Mouse (Mus musculus) heart, embryonic 14.5 days (tissue): Measurements from ENCODE around the gene Etfbkmt. TPM values are rescaled to one million over a fixed set of nuclear protein-coding genes. Genes with fewer than 3 reads are reported as not detected.

Experiments
- ATAC-seq: fragments of 200-750 bp; cut with Nextera tagmentation; 2 replicates; pipeline ENCODE4 v1.8.0; 2017; ENCODE audit warnings: low read depth, moderate TSS enrichment; ENCODE audit not compliant: insufficient number of reproducible peaks, insufficient read depth, low FRiP score
- H3K27ac ChIP-seq, 2 experiments: fragments of 200-500 bp in 1 of 2; fragments of 300-500 bp in 1 of 2; sonication (generic) in 1 of 2; replicated peaks in 1 of 2; 2 replicates each; pipeline ENCODE4 v1.5.1; 2012 to 2014; ENCODE audit warnings: low read depth in 2 of 2, low read length in 2 of 2, control low read depth in 1 of 2, mild to moderate bottlenecking in 1 of 2, mixed read lengths in 1 of 2; ENCODE audit not compliant: control insufficient read depth in 1 of 2, insufficient read depth in 1 of 2
- H3K27me3 ChIP-seq: fragments of 300-500 bp; sonication (generic); 2 replicates; pipeline ENCODE4 v1.6.1; 2014; ENCODE audit warnings: mild to moderate bottlenecking, low read length, control low read depth; ENCODE audit not compliant: control insufficient read depth, insufficient read depth
- H3K36me3 ChIP-seq: fragments of 300-500 bp; sonication (generic); 2 replicates; pipeline ENCODE4 v1.6.1; 2014; ENCODE audit warnings: mild to moderate bottlenecking, control low read depth, low read length, mixed read lengths; ENCODE audit not compliant: control insufficient read depth, insufficient read depth
- H3K4me1 ChIP-seq, 2 experiments: fragments of 200-500 bp in 1 of 2; fragments of 300-500 bp in 1 of 2; sonication (generic) in 1 of 2; 2 replicates each; pipeline ENCODE4 v1.6.1; 2012 to 2014; ENCODE audit warnings: low read length in 2 of 2, control low read depth in 1 of 2, mixed read lengths in 1 of 2; ENCODE audit not compliant: control insufficient read depth in 2 of 2, insufficient read depth in 2 of 2
- H3K4me2 ChIP-seq: fragments of 300-500 bp; sonication (generic); 2 replicates; pipeline ENCODE4 v1.6.1; 2014; ENCODE audit warnings: mild to moderate bottlenecking, low read length
- H3K4me3 ChIP-seq, 2 experiments: fragments of 200-500 bp in 1 of 2; fragments of 300-500 bp in 1 of 2; sonication (generic) in 1 of 2; 2 replicates each; pipeline ENCODE4 v1.5.1; 2012 to 2014; ENCODE audit warnings: low read length in 2 of 2, mild to moderate bottlenecking in 2 of 2, control low read depth in 1 of 2, low read depth in 1 of 2, moderate library complexity in 1 of 2; ENCODE audit not compliant: control insufficient read depth in 1 of 2, insufficient read depth in 1 of 2
- H3K9ac ChIP-seq: fragments of 300-500 bp; sonication (generic); 2 replicates; pipeline ENCODE4 v1.6.1; 2014; ENCODE audit warnings: mild to moderate bottlenecking, low read length
- H3K9me3 ChIP-seq: fragments of 300-500 bp; sonication (generic); 2 replicates; pipeline ENCODE4 v1.6.1; 2016; ENCODE audit warnings: low read length, control low read depth; ENCODE audit not compliant: control insufficient read depth
- WGBS: fragments of 180-500 bp; shearing (Covaris S2); extraction: QIAGEN DNeasy Blood & Tissue Kit; methylation state at CpG from one replicate; pipeline ENCODE4 v1.1.7; 2014; 5-methylcytosine and 5-hydroxymethylcytosine counted together
- polyA plus RNA-seq: library from polyadenylated mRNA; unstranded; fragments of >200 nt; fragmentation: Nextera tagmentation; extraction: Ambion mirVana; gene quantifications from 2 replicates; pipeline ENCODE4 v1.2.1, GENCODE M21; 2014

Etfbkmt gene
- polyA plus RNA-seq, result 12.8 and 15.5 TPM in 2 replicates

DNA sequence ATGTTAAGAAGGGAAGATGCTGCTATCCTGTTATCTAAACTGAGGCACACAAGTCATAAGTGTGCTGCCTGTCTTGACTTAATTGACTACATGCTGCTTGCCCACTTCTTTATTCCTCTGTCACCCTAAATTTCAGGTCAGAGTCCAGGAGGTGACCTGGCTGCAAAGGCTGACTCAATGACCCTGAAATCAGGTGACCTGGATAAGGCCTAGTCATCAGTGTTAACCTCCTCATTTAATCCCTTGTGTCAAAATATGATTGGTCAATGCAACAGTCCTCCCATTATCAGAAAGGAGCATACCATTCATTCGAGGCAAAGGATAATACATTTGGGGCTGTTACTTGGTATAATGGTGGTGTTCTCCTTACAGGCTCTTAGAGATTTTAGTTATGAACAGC is at the start of gene Etfbkmt:
Gene Etfbkmt (plus strand): TSS at position 379 of the 400 bp plus-strand sequence.
- H3K27me3 ChIP-seq, result no peaks in the 10 kb centered on the region
- no peaks in the 10 kb centered on the region for H3K9me3 ChIP-seq
- peaks cover 4 to 12% of the 10 kb centered on the region in 2 experiments for H3K4me1 ChIP-seq
- no peak within 1 kb of the TSS for H3K27ac ChIP-seq
- no peak within 1 kb of the TSS for H3K4me3 ChIP-seq
- no peak within 1 kb of the TSS for H3K4me2 ChIP-seq
- ATAC-seq, result no peak
- H3K36me3 ChIP-seq, result peaks cover 3% of the 10 kb centered on the region
- H3K9ac ChIP-seq, result no peak within 1 kb of the TSS
- 65% methylated on average over 1 of the region's 1 CpGs for WGBS

DNA sequence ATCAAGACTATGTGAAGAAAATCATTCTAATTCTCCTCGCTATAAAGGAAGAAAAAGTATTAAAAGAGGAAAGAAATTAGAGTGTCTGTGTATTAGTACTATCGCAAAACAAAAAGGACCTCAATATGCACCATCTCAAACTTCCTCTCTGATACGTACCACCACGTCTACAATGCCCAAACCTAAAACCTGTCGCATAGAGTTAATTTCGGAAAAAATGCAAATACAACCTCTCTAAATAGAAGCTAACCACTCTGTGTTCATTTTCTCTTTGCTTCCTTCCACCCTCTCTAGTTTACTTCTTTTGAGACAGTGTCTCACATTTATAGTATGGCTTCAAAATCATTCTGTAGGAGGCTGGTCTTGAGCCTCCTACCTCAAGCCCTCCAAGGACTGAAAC is 47.2 kb upstream of the Etfbkmt start:
- H3K27me3 ChIP-seq, result no peaks in the 10 kb centered on the region
- no peak for ATAC-seq
- no peaks in the 10 kb centered on the region for H3K36me3 ChIP-seq
- H3K9me3 ChIP-seq, result no peaks in the 10 kb centered on the region
- no peak overlapping the region for H3K4me3 ChIP-seq
- no peak overlapping the region for H3K4me2 ChIP-seq
- H3K4me1 ChIP-seq, result peaks cover 3 to 18% of the 10 kb centered on the region in 2 experiments; a peak in 3 of 4 replicates
- no peak overlapping the region for H3K27ac ChIP-seq
- WGBS, result 90% methylated on average over 6 of the region's 6 CpGs
- no peak overlapping the region for H3K9ac ChIP-seq

- peaks cover 3 to 18% of the 10 kb centered on the region in 2 experiments; a peak in 3 of 4 replicates for H3K4me1 ChIP-seq
- H3K4me2 ChIP-seq, result peak overlapping the region; percentile 38
- H3K36me3 ChIP-seq, result no peaks in the 10 kb centered on the region
- no peak; the same call in 1 of the 2 replicates for ATAC-seq
- H3K27me3 ChIP-seq, result no peaks in the 10 kb centered on the region
- H3K9me3 ChIP-seq, result no peaks in the 10 kb centered on the region
- H3K9ac ChIP-seq, result no peak overlapping the region
- H3K27ac ChIP-seq, result no peak overlapping the region; a peak in 1 of 4 replicates
- H3K4me3 ChIP-seq, result no peak overlapping the region
- 10% methylated on average over 5 of the region's 5 CpGs for WGBS
Measured at GRCm38 (mm10) chr6:149093465-149093864, 46.2 kb upstream of the Etfbkmt start.

- H3K4me2 ChIP-seq, result no peak overlapping the region
- ATAC-seq, result no peak
- H3K4me1 ChIP-seq, result peaks cover 3 to 18% of the 10 kb centered on the region in 2 experiments; a peak in 3 of 4 replicates
- 38% methylated on average over 1 of the region's 1 CpGs for WGBS
- no peaks in the 10 kb centered on the region for H3K9me3 ChIP-seq
- no peaks in the 10 kb centered on the region for H3K27me3 ChIP-seq
- no peaks in the 10 kb centered on the region for H3K36me3 ChIP-seq
- H3K9ac ChIP-seq, result no peak overlapping the region
- H3K4me3 ChIP-seq, result no peak overlapping the region
- H3K27ac ChIP-seq, result no peak overlapping the region
Measured at GRCm38 (mm10) chr6:149094555-149094954, 45.1 kb upstream of the Etfbkmt start.

GRCm38 (mm10) chr6:149095389-149095788 is 44.3 kb upstream of the Etfbkmt start:
- Histone ChIP-seq H3K9ac (no peak overlapping the region), H3K4me1 (peaks cover 3 to 18% of the 10 kb centered on the region in 2 experiments; a peak in 3 of 4 replicates), H3K9me3 (no peaks in the 10 kb centered on the region), H3K27ac (no peak overlapping the region), H3K27me3 (no peaks in the 10 kb centered on the region), H3K4me2 (no peak overlapping the region), H3K4me3 (no peak overlapping the region), H3K36me3 (no peaks in the 10 kb centered on the region)
- whole genome bisulfite sequencing, result 68% methylated on average over 6 of the region's 6 CpGs
- no peak for ATAC-seq

GRCm38 (mm10) chr6:149096233-149096632 is 43.4 kb upstream of the Etfbkmt start:
- Histone ChIP-seq H3K4me2 (no peak overlapping the region), H3K4me3 (no peak overlapping the region), H3K27me3 (no peaks in the 10 kb centered on the region), H3K9ac (no peak overlapping the region), H3K36me3 (no peaks in the 10 kb centered on the region), H3K9me3 (no peaks in the 10 kb centered on the region), H3K27ac (no peak overlapping the region), H3K4me1 (peaks cover 3 to 18% of the 10 kb centered on the region in 2 experiments; a peak in 3 of 4 replicates)
- WGBS, result 89% methylated on average over 2 of the region's 2 CpGs
- ATAC-seq, result no peak

DNA sequence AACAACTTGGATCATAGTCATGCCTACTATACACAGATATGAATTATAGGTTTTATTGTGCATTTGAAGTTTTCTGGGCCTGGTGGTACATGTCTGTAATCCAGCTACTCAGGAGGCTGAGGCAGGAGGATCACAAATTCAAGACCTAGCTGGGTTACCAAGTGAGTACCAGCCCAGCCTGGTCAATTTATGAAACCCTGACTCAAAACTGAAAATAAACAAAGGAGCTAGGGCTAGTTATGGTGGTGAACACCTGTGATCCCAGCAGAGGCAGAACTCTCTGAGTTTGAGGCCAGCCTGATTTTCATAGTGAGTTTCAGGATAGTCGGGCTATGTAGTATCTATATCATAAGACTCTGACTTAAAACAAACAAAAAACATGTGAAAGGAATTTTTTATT is 42.4 kb upstream of the Etfbkmt start:
- ATAC-seq, result no peak

DNA sequence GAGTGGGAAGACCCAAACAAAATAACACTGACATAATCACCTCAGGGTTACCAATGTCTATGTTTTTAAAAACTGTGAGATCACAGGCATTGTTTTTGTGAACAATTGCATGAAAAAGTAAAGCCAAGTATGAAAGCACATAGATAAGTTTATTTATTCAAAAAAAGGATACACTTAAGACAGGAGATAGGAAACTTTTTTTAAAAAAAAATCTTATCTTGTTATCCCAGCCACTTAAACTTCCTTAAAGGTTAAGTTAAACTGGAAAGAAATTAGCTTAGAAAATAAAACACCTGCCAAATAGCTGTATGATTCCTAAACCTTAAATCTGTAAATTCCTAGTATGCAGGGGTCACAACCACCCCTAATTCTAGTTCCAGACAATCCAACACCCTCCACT is 40.7 kb upstream of the Etfbkmt start:
- no peak for ATAC-seq
- H3K9me3 ChIP-seq, result no peaks in the 10 kb centered on the region
- H3K4me1 ChIP-seq, result peaks cover 3 to 16% of the 10 kb centered on the region in 2 experiments; a peak in 3 of 4 replicates
- H3K4me2 ChIP-seq, result peak overlapping the region; percentile 78
- no peaks in the 10 kb centered on the region for H3K36me3 ChIP-seq
- H3K27ac ChIP-seq, result no peak overlapping the region
- H3K4me3 ChIP-seq, result peak overlapping the region in 1 of 2 experiments; percentile 95; a peak in 1 of 4 replicates
- peak overlapping the region; percentile 36; the same call in 1 of the 2 replicates for H3K9ac ChIP-seq
- no peaks in the 10 kb centered on the region for H3K27me3 ChIP-seq

More for the DNA sequence above, 42.4 kb upstream of the Etfbkmt start:
- Histone ChIP-seq H3K27me3 (no peaks in the 10 kb centered on the region), H3K4me3 (no peak overlapping the region), H3K4me2 (no peak overlapping the region), H3K9me3 (no peaks in the 10 kb centered on the region), H3K36me3 (no peaks in the 10 kb centered on the region), H3K27ac (no peak overlapping the region), H3K9ac (no peak overlapping the region), H3K4me1 (peaks cover 3 to 21% of the 10 kb centered on the region in 2 experiments; a peak in 3 of 4 replicates)
- WGBS, result 95% methylated on average over 1 of the region's 1 CpGs
